Mouse (Mus musculus) lung, postnatal 14 days (tissue): Measurements from ENCODE around the gene Arhgef10l.

Experiments used
- DNase-seq: peaks from one replicate; pipeline ENCODE4 v3.0.0; 2021

Gene Arhgef10l

GRCm38 (mm10) chr4:140562461-140563178, 103.2 kb downstream of the Arhgef10l start:
- DNase-seq, result no peak

- DNase-seq, result no peak
Measured at GRCm38 (mm10) chr4:140561744-140562143, 104.1 kb downstream of the Arhgef10l start.

DNA sequence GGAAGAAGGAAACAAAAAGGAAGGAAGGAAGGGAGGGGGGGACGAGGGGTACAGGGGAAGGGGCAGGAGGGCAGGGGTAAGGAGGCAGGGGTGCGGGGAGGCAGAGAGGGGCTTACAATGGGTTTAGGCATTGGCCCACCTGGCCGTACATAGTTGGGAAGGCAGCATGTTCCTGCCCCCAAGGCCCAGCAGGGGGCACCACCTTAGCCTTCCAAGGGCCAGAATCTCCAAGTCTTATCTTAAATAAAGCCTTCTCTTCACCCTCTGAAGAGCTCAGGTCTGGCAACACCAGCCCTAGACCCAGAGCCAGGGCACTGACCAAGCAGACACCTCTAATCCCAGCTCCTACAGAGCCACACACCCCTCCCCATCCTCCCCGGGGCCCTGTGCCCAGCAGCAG, 106.0 kb downstream of the Arhgef10l start:
- no peak for DNase-seq

GRCm38 (mm10) chr4:140558193-140558592, 107.6 kb downstream of the Arhgef10l start:
- no peak for DNase-seq

DNA sequence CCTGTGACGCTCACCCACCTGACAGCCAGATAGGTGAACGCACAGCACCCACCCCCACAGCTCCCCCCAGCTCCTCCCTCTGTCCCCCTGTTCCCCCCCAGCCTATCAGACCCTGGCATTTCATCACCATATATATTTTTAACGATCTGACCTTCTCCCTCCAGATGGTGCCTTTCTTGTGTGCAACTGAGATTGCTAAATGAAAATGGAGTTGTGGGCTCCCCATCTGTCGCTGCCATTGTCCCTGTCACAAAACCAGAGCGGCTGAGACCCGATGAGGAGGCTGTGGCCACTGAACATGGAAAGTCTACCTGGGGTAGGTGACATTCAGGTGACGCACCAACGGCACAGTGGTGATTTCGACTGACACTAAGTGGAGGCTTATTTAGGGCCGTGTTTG, 109.3 kb downstream of the Arhgef10l start:
- no peak for DNase-seq

- DNase-seq, result peak; percentile 72
Measured at GRCm38 (mm10) chr4:140555273-140555672, 110.5 kb downstream of the Arhgef10l start.

- DNase-seq, result no peak
Measured at GRCm38 (mm10) chr4:140554552-140554951, 111.3 kb downstream of the Arhgef10l start.

DNA sequence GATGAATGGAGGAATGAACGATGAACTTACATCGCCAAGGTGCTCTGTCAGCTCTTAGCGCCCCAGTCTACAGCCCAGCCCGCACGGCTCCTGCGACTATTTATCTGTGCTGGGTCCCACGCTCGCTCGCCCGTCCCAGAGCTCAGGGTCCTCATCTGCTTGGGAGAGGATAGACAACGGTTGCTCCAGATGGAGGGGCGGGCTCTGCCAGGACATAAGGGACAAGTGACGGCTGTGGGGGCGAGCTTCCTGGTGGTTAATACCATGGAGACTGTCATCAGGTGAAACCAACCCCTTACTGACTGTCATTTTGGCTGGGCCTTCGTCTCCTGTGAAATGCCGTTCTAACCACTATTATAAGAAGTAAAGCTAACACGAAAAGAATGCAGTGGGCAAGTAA, 114.0 kb downstream of the Arhgef10l start:
- DNase-seq, result no peak

DNA sequence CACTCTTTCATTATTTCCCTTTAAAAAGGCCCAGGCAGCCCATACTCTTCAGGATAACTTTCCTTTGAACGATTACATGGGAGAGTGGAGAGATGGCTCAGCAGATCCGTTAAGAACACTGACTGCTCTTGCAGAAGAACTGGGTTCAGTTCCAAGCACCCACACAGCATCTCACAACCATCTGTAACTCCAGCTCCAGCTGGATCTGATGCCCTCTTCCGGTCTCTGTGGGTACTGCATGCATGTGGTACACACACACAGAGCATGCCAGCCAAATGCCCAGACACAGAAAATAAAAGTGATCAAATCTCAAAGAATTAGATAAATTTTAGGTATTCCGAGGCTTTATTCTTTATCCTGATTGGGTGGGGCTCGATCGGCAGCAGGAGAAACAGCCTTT, 115.1 kb downstream of the Arhgef10l start:
- DNase-seq, result no peak

GRCm38 (mm10) chr4:140549975-140550374, 115.8 kb downstream of the Arhgef10l start:
- peak; percentile 45 for DNase-seq

- peak; percentile 78 for DNase-seq
Measured at GRCm38 (mm10) chr4:140547488-140547887, 118.3 kb downstream of the Arhgef10l start.

GRCm38 (mm10) chr4:140539125-140539524, 126.7 kb downstream of the Arhgef10l start:
- DNase-seq, result peak; percentile 65

GRCm38 (mm10) chr4:140537561-140538021, 128.2 kb downstream of the Arhgef10l start:
- peak; percentile 7 for DNase-seq

DNA sequence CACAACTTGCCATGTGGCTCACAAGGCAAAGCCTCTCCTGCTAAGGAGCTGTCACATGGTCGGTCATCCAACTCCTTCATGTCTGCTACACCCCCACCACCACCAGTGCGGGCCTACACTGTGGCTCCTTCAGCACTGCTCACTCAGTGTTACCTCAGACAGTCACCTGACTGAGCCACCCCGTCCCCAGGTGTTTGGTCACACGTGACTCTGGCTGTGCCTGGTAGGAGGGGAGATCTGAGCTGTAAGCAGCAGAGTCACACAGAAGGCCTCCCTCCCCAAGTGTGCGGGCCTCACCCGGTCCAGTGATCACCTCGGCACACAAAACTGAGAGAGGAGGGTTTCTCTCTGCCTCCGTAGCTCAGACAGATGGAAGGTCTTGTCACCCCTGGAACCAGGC, 130.5 kb downstream of the Arhgef10l start:
- no peak for DNase-seq

DNA sequence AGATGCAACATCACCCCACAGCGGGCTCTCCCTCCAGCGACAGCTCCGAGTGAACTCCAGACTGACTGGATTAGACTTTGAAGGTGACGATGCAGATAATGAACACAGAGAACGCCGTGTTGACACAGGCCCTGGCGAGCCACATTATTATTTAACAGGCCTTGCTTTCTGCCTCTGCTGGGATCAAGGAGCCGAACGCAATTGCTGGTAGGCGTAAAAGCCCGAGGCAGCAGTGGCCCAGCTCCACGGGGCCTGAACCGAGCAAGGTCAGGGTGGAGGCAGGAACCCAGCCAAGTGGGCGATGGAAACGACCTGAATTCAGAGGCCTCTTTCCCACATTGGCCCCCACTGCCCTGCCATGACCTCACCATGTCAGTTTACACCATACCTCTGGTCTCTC, 133.5 kb downstream of the Arhgef10l start:
- DNase-seq, result no peak

- peak; percentile 9 for DNase-seq
Measured at GRCm38 (mm10) chr4:140531024-140531423, 134.8 kb downstream of the Arhgef10l start.

- DNase-seq, result no peak
Measured at GRCm38 (mm10) chr4:140529735-140530134, 136.1 kb downstream of the Arhgef10l start.

- DNase-seq, result no peak
Measured at GRCm38 (mm10) chr4:140528443-140528842, 137.4 kb downstream of the Arhgef10l start.

DNA sequence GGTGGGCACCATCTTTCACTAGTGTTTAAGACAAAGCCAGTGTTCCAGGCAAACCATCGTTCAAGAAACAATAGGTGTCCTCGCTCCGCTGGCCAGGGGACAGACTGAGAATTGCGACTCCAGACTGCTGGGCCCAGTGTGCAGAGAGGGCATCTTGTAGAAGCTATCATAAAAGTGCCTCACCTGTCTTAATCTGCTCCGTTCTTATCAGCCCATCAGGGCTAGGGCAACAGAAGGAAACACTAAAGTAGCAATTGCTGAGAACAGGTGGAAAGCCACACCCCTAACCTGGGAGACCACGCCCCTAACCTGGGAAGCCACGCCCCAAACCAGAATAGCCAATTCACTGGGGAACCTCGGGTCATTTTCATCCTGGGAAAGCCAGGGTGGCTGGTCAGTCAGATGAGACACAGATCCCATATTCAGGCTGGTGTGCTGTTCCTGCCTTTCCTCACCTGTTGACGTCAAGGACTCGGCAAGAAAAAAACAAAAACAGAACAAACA, 140.1 kb downstream of the Arhgef10l start:
- DNase-seq, result no peak

- DNase-seq, result no peak
Measured at GRCm38 (mm10) chr4:140524927-140525326, 140.9 kb downstream of the Arhgef10l start.

- no peak for DNase-seq
Measured at GRCm38 (mm10) chr4:140522873-140523272, 142.9 kb downstream of the Arhgef10l start.

- DNase-seq, result no peak
Measured at GRCm38 (mm10) chr4:140520719-140521118, 145.1 kb downstream of the Arhgef10l start.

DNA sequence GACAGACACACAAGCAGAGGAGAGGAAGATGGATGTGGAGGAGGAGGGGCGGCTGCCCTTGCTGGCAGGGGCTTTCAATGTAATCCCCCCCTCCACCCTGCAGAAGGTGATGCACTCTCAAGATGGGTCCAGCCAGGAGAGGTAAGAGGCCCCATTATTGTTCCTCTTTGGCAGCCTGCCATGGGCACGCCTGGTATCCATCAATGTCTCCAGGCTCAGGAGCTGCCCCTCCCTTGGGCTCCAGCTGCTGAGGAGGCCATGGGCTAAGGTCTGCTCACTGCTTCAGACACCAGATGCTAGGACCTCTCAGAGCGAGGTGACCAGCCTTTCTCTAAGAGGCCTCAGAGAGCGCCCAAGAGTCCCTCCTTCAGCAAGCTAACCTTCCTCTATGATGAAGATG, 152.0 kb downstream of the Arhgef10l start:
- no peak for DNase-seq

DNA sequence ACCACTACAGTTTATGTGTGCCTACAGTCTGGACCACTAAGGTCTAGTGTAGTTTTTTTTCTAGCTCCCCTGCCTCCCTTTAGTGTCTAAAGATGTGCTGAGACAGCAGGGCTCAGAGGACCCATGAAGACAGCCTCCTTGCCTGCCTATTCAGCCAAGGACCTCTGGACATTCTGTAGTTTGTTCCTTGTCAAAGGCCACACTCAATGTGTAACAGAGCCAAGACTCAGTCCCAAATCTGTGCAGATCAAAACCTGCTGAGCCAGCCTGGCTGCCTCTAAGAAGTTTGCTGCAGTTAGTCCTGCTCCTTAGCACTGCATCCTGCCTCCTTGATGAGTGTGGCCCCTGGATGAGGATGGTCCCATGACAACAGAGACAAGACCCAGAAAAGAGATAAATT, 156.0 kb downstream of the Arhgef10l start:
- DNase-seq, result no peak

DNA sequence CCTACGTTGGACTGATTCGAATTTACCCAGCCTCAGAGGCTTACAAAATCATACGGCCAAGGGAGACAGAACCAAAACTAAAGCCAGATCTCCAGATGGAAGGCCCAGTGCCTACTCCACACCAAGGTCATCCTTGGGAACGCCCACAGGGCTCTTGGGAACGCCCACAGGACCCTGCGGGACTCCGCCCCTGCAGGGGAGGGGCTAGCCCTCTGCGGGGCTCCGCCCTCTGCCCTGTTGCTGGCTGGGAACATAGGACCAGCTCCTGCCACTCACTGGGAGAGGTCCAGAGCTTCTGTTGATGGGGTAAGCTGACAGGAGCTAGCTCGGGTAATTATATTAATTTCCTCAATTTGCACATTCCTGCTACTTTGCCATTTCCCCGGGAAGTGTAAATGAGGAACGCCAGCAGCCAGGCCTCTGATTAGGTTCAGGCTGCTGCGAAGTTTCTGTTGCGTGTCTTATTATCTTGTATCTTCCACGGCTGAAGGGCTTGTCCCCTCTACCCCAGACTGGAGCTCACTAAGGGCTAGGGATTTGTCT, 158.6 kb downstream of the Arhgef10l start:
- DNase-seq, result no peak
